Mouse (Mus musculus) testis, adult 2 months (tissue): ENCODE results near the gene Polr2c.

ENCODE experiments used
- CTCF ChIP-seq: fragments of 200-500 bp; IDR thresholded peaks from 2 replicates; pipeline ENCODE4 v1.5.1; 2012; ENCODE audit warnings: low read depth, mild to moderate bottlenecking, inconsistent platforms, low read length, moderate library complexity; ENCODE audit not compliant: control insufficient read depth, insufficient read depth, insufficient replicate concordance
- POLR2A ChIP-seq: fragments of 200-500 bp; IDR thresholded peaks from 2 replicates; pipeline ENCODE4 v1.6.1; 2012; ENCODE audit warnings: low read depth, mild to moderate bottlenecking, inconsistent platforms, low read length, moderate library complexity; ENCODE audit not compliant: control insufficient read depth

DNA sequence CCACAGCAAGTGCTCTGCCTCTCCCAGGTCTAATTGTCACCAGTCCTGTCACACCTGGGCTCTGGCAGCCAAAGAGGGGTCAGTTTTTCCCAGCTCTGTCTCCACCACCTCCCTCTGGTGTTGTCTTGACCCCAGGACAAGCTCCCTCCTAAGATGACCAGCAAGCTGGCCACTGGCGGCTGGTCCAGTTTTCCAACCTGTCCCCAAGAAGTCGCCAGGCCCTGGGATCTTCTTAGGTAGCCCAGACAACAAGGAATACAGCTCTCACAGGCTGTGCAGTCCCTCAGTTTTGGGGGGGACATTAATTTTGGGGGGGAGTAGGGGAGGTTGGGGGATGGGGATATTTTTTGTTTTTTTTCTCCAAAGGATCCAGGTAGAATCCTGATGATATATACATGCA, 15.3 kb downstream of the Polr2c start:
- TF ChIP-seq CTCF (no peak), POLR2A (no peak)
